Mouse (Mus musculus) myocyte (in vitro differentiated cells): ENCODE results near the gene Tagln3. TPM values are rescaled to one million over a fixed set of nuclear protein-coding genes. Genes with fewer than 3 reads are reported as not detected.

Experiments used
- H3K27me3 ChIP-seq: one replicate; pipeline ENCODE4 v1.6.1; 2011; ENCODE audit not compliant: control insufficient read depth, insufficient read depth, insufficient read length
- H3K36me3 ChIP-seq: one replicate; pipeline ENCODE4 v1.6.1; 2011; ENCODE audit not compliant: control insufficient read depth, insufficient read depth
- H3K4me2 ChIP-seq: one replicate; pipeline ENCODE4 v1.6.1; 2011; ENCODE audit warnings: low read depth, control low read depth
- H3K4me3 ChIP-seq: one replicate; pipeline ENCODE4 v1.5.1; 2011; ENCODE audit warnings: mild to moderate bottlenecking, control low read depth, moderate library complexity
- H3K79me2 ChIP-seq: one replicate; pipeline ENCODE4 v1.6.1; 2011; ENCODE audit not compliant: control insufficient read depth, insufficient read depth
- H3ac ChIP-seq: one replicate; pipeline ENCODE4 v1.6.1; 2011; ENCODE audit not compliant: control insufficient read depth, insufficient read length
- CEBPB ChIP-seq: IDR thresholded peaks from 2 replicates; pipeline ENCODE4 v1.6.1; 2011; ENCODE audit warnings: mild to moderate bottlenecking, moderate library complexity; ENCODE audit not compliant: poor library complexity, insufficient read depth, severe bottlenecking
- E2F4 ChIP-seq: IDR thresholded peaks from one replicate; pipeline ENCODE4 v1.6.1; 2011; ENCODE audit warnings: mild to moderate bottlenecking, control low read depth, moderate library complexity; ENCODE audit not compliant: insufficient read depth
- MAX ChIP-seq: IDR thresholded peaks from one replicate; pipeline ENCODE4 v1.6.1; 2011; ENCODE audit warnings: low read depth, mild to moderate bottlenecking, control low read depth
- MYOD1 ChIP-seq, 3 experiments: IDR thresholded peaks; one replicate each; pipeline ENCODE4 v1.6.1; 2011; ENCODE audit warnings: control low read depth in 2 of 3, low read depth in 2 of 3, mild to moderate bottlenecking in 2 of 3, moderate library complexity in 1 of 3; ENCODE audit not compliant: insufficient read length in 2 of 3, control insufficient read depth in 1 of 3
- MYOG ChIP-seq, 3 experiments: IDR thresholded peaks; one replicate each; pipeline ENCODE4 v1.6.1; 2011; ENCODE audit warnings: control low read depth in 2 of 3, low read depth in 2 of 3, mild to moderate bottlenecking in 2 of 3; ENCODE audit not compliant: insufficient read length in 2 of 3, control insufficient read depth in 1 of 3, insufficient read depth in 1 of 3
- POLR2A ChIP-seq: IDR thresholded peaks from one replicate; pipeline ENCODE4 v1.6.1; 2011; ENCODE audit warnings: low read depth, mild to moderate bottlenecking, control low read depth, moderate library complexity; ENCODE audit not compliant: insufficient read length
- POLR2AphosphoS2 ChIP-seq: IDR thresholded peaks from one replicate; pipeline ENCODE4 v1.6.1; 2011; ENCODE audit warnings: low read depth, control low read depth; ENCODE audit not compliant: insufficient read length
- REST ChIP-seq: IDR thresholded peaks from one replicate; pipeline ENCODE4 v1.6.1; 2011; ENCODE audit warnings: mild to moderate bottlenecking, control low read depth, moderate library complexity; ENCODE audit not compliant: insufficient read depth, insufficient read length
- SRF ChIP-seq: IDR thresholded peaks from one replicate; pipeline ENCODE4 v1.6.1; 2011; ENCODE audit warnings: low read depth; ENCODE audit not compliant: control insufficient read depth, insufficient read length
- TCF12 ChIP-seq: IDR thresholded peaks from one replicate; pipeline ENCODE4 v1.6.1; 2011; ENCODE audit warnings: mild to moderate bottlenecking, control low read depth; ENCODE audit not compliant: poor library complexity, insufficient read depth, severe bottlenecking
- TCF3 ChIP-seq: IDR thresholded peaks from one replicate; pipeline ENCODE4 v1.6.1; 2011; ENCODE audit warnings: low read depth, control low read depth; ENCODE audit not compliant: insufficient read length
- USF1 ChIP-seq: IDR thresholded peaks from one replicate; pipeline ENCODE4 v1.6.1; 2011; ENCODE audit warnings: low read depth, mild to moderate bottlenecking, control low read depth, moderate library complexity
- polyA plus RNA-seq: library from polyadenylated mRNA; unstranded; fragments of >200 nt; fragmentation: generic; extraction: Trizol; gene quantifications from one replicate; pipeline ENCODE4 v1.2.1, GENCODE M21; 2012; ENCODE audit warnings: missing spikeins

Tagln3 gene
- polyA plus RNA-seq, 1 experiment, result 0.19 TPM

DNA sequence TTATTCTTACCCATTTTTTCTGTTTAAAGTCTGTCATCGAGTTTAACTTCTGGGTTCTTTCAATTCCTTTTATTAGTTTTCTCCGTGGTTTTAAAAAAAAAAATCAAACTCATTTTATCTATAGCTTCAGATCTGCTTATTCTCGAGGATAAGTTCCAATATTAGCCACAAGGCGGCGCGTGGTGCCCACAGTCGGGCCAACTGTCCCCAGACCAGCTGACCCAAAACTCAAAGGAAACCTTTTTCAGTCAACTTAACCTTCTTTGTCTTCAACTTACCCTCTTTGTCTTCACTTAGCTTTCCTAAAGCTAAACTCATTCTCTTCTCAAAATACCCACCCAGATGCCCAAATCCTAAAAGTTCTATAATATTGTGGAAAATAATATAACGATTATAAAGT is 39.6 kb downstream of the Tagln3 start:
- Histone ChIP-seq H3K79me2 (no peaks in the 10 kb centered on the region), H3K4me3 (no peak overlapping the region), H3K27me3 (peaks cover 18% of the 10 kb centered on the region), H3K36me3 (no peaks in the 10 kb centered on the region), H3ac (no peak overlapping the region), H3K4me2 (no peak overlapping the region)
- TF ChIP-seq USF1, result peak; percentile 20
- TF ChIP-seq MYOD1 (IDR thresholded peaks at IDR 0.05; ENCODE audit: control insufficient read depth in 1 of 3, insufficient read length in 2 of 3, low read depth in 2 of 3), result no peak
- TF ChIP-seq TCF3, result no peak
- no peak for TF ChIP-seq MYOG (IDR thresholded peaks at IDR 0.05; ENCODE audit: control insufficient read depth in 1 of 3, insufficient read depth in 1 of 3, insufficient read length in 2 of 3, low read depth in 2 of 3)
- TF ChIP-seq POLR2A, result no peak
- TF ChIP-seq REST, result no peak
- TF ChIP-seq SRF, result no peak
- no peak for TF ChIP-seq TCF12
- no peak for TF ChIP-seq E2F4

DNA sequence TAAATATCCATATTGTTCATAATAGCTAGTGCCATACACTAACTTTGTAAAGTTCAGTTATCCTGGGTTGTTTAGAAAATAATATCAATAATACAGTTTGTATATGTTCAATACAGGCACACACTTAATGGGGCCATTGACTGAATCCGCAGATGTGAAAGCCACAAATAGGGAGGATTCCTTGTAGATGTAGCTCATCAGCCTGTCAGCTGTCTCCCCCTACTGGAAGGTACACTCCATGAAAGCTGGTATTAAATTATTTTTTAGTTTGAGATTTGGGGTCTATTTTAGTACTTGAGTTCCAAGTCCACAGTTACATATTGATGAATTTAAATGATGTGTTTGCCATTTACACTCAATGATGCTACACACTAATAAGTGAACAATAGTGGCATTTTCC is 47.9 kb downstream of the Tagln3 start:
- no peak overlapping the region for H3K4me2 ChIP-seq
- H3K27me3 ChIP-seq, result peaks cover 13% of the 10 kb centered on the region
- no peak overlapping the region for H3ac ChIP-seq
- H3K36me3 ChIP-seq, result no peaks in the 10 kb centered on the region
- no peak overlapping the region for H3K4me3 ChIP-seq
- TF ChIP-seq POLR2AphosphoS2 (no peak), MAX (no peak)
- H3K79me2 ChIP-seq, result no peaks in the 10 kb centered on the region

DNA sequence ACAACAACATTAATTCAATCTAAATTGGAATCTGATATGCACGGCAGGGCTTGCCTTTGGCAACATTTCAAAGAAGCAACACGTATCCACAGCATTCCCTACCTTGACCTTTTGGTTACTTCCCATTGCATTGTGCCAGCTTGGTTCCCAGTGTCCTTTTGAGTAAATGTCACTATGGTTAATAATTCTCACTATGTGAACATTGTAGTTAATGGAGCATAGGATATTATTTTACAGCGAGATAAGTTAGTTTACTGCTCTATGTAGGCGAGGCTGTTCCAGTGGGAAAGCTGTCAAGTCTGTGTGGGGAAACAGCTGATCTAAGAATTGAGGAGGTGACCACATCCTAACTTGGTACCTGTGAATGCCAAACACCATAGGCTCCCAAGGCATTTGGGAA is 54.4 kb downstream of the Tagln3 start:
- no peak overlapping the region for H3K4me3 ChIP-seq
- no peak overlapping the region for H3K4me2 ChIP-seq
- H3K79me2 ChIP-seq, result no peaks in the 10 kb centered on the region
- no peaks in the 10 kb centered on the region for H3K27me3 ChIP-seq
- H3K36me3 ChIP-seq, result no peaks in the 10 kb centered on the region
- H3ac ChIP-seq, result no peak overlapping the region
- no peak for TF ChIP-seq REST
- no peak for TF ChIP-seq SRF
- no peak for TF ChIP-seq POLR2A
- TF ChIP-seq MAX, result no peak
- TF ChIP-seq TCF3, result no peak
- TF ChIP-seq MYOD1 (IDR thresholded peaks at IDR 0.05; ENCODE audit: control insufficient read depth in 1 of 3, insufficient read length in 2 of 3, low read depth in 2 of 3), result no peak
- TF ChIP-seq E2F4, result no peak
- TF ChIP-seq USF1, result no peak
- no peak for TF ChIP-seq CEBPB
- no peak for TF ChIP-seq MYOG (IDR thresholded peaks at IDR 0.05; ENCODE audit: control insufficient read depth in 1 of 3, insufficient read depth in 1 of 3, insufficient read length in 2 of 3, low read depth in 2 of 3)
- no peak for TF ChIP-seq POLR2AphosphoS2
- no peak for TF ChIP-seq TCF12

DNA sequence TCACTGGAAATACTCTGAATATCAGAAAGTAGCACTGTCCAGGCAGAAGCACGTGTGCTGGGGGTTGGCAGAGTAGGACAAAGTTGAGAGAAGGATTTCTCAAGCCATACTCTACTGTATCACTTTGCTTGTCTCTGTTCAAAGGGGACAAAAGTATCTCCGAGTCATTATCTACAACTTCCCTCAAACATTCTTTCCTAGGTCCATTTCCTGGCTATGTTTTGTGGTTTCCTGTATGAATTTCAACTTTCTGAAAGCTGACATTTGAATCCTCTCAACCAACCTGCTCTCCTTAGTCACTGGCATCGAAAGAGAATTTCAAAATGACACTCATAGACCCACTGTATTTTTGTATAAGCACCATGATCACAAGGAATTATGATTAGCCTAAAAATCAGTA is 56.2 kb downstream of the Tagln3 start:
- Histone ChIP-seq H3K36me3 (no peaks in the 10 kb centered on the region), H3K27me3 (no peaks in the 10 kb centered on the region), H3ac (no peak overlapping the region), H3K4me3 (no peak overlapping the region), H3K79me2 (no peaks in the 10 kb centered on the region), H3K4me2 (no peak overlapping the region)
- TF ChIP-seq MYOD1 (IDR thresholded peaks at IDR 0.05; ENCODE audit: control insufficient read depth in 1 of 3, insufficient read length in 2 of 3, low read depth in 2 of 3), result no peak
- no peak for TF ChIP-seq POLR2A
- TF ChIP-seq CEBPB, result no peak
- no peak for TF ChIP-seq TCF3
- TF ChIP-seq MYOG (IDR thresholded peaks at IDR 0.05; ENCODE audit: control insufficient read depth in 1 of 3, insufficient read depth in 1 of 3, insufficient read length in 2 of 3, low read depth in 2 of 3), result no peak
- no peak for TF ChIP-seq SRF
- TF ChIP-seq REST, result no peak
- TF ChIP-seq MAX, result no peak
- TF ChIP-seq POLR2AphosphoS2, result no peak
- TF ChIP-seq E2F4, result no peak
- no peak for TF ChIP-seq USF1

DNA sequence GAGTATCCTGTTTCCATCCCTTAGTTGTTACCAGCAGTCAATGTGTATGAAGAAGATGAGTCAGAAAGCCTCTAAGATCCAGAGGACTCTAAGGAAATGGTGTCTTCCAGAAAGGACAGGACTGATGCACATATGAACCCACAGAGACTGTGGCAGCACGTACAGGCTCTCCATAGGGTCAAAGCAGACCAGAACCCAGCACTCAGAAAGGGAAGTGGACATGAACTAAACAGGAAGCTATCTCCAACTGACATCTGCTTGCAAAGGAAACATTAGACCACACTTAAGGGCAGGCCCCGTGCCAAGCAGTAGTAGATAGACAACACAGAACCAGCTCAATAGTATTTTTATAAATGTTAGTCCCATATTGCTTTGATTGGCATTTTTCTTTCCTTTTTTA is 58.3 kb downstream of the Tagln3 start:
- Histone ChIP-seq H3K4me2 (no peak overlapping the region), H3ac (no peak overlapping the region), H3K4me3 (no peak overlapping the region), H3K79me2 (no peaks in the 10 kb centered on the region), H3K36me3 (no peaks in the 10 kb centered on the region), H3K27me3 (no peaks in the 10 kb centered on the region)
- no peak for TF ChIP-seq REST
- TF ChIP-seq E2F4, result no peak
- no peak for TF ChIP-seq USF1
- TF ChIP-seq MYOG (IDR thresholded peaks at IDR 0.05; ENCODE audit: control insufficient read depth in 1 of 3, insufficient read depth in 1 of 3, insufficient read length in 2 of 3, low read depth in 2 of 3), result no peak
- TF ChIP-seq TCF12, result no peak
- TF ChIP-seq MAX, result no peak
- no peak for TF ChIP-seq MYOD1 (IDR thresholded peaks at IDR 0.05; ENCODE audit: control insufficient read depth in 1 of 3, insufficient read length in 2 of 3, low read depth in 2 of 3)
- no peak for TF ChIP-seq TCF3
- no peak for TF ChIP-seq POLR2AphosphoS2
- no peak for TF ChIP-seq CEBPB
